Mouse (Mus musculus) stomach, postnatal 0 days (tissue): ENCODE results near the gene Tnrc18. TPM values are rescaled to one million over a fixed set of nuclear protein-coding genes. Genes with fewer than 3 reads are reported as not detected.

ENCODE experiments used
- ATAC-seq: fragments of 200-750 bp; cut with Nextera tagmentation; 2 replicates; pipeline ENCODE4 v1.8.0; 2017; ENCODE audit not compliant: low FRiP score, low TSS enrichment
- DNase-seq: peaks from one replicate; pipeline ENCODE4 v3.0.0-alpha.2; 2016; ENCODE audit warnings: low spot score
- H3K27ac ChIP-seq: fragments of 300-500 bp; sonication (generic); replicated peaks from 2 replicates; pipeline ENCODE4 v1.5.1; 2014; ENCODE audit warnings: mild to moderate bottlenecking, control low read depth
- H3K27me3 ChIP-seq: fragments of 300-500 bp; sonication (generic); 2 replicates; pipeline ENCODE4 v1.6.1; 2014; ENCODE audit warnings: low read length; ENCODE audit not compliant: control insufficient read depth, insufficient read depth
- H3K36me3 ChIP-seq: fragments of 300-500 bp; sonication (generic); 2 replicates; pipeline ENCODE4 v1.6.1; 2014; ENCODE audit warnings: low read length, mixed read lengths; ENCODE audit not compliant: control insufficient read depth, insufficient read depth
- H3K4me1 ChIP-seq: fragments of 300-500 bp; sonication (generic); replicated peaks from 2 replicates; pipeline ENCODE4 v1.6.1; 2014; ENCODE audit warnings: antibody characterized with exemption; ENCODE audit not compliant: control insufficient read depth, insufficient read depth
- H3K4me2 ChIP-seq: fragments of 300-500 bp; sonication (generic); replicated peaks from 2 replicates; pipeline ENCODE4 v1.6.1; 2014; ENCODE audit warnings: low read depth, mild to moderate bottlenecking, control low read depth, moderate library complexity
- H3K4me3 ChIP-seq: fragments of 300-500 bp; sonication (generic); 2 replicates; pipeline ENCODE4 v1.5.1; 2014; ENCODE audit warnings: low read depth, low read length, control low read depth
- H3K9ac ChIP-seq: fragments of 300-500 bp; sonication (generic); 2 replicates; pipeline ENCODE4 v1.6.1; 2014; ENCODE audit warnings: mild to moderate bottlenecking, low read length, control low read depth, mixed read lengths
- H3K9me3 ChIP-seq: fragments of 300-500 bp; sonication (generic); 2 replicates; pipeline ENCODE4 v1.6.1; 2016; ENCODE audit warnings: low read length; ENCODE audit not compliant: control insufficient read depth
- CTCF ChIP-seq: IDR thresholded peaks from 2 replicates; pipeline ENCODE4 v1.5.1; 2016; ENCODE audit warnings: antibody characterized with exemption, low read depth, mild to moderate bottlenecking, moderate library complexity
- EP300 ChIP-seq: optimal IDR thresholded peaks from 2 replicates; pipeline ENCODE3; 2016; ENCODE audit warnings: antibody characterized with exemption
- WGBS: fragments of 180-500 bp; shearing (Covaris S2); extraction: QIAGEN DNeasy Blood & Tissue Kit; methylation state at CpG from one replicate; pipeline ENCODE4 v1.1.7; 2014; 5-methylcytosine and 5-hydroxymethylcytosine counted together
- polyA plus RNA-seq: library from polyadenylated mRNA; unstranded; fragments of >200 nt; fragmentation: Nextera tagmentation; extraction: Ambion mirVana; gene quantifications from 2 replicates; pipeline ENCODE4 v1.2.1, GENCODE M21; 2015

The Tnrc18 gene
- 12.0 and 12.5 TPM in 2 replicates for polyA plus RNA-seq

DNA sequence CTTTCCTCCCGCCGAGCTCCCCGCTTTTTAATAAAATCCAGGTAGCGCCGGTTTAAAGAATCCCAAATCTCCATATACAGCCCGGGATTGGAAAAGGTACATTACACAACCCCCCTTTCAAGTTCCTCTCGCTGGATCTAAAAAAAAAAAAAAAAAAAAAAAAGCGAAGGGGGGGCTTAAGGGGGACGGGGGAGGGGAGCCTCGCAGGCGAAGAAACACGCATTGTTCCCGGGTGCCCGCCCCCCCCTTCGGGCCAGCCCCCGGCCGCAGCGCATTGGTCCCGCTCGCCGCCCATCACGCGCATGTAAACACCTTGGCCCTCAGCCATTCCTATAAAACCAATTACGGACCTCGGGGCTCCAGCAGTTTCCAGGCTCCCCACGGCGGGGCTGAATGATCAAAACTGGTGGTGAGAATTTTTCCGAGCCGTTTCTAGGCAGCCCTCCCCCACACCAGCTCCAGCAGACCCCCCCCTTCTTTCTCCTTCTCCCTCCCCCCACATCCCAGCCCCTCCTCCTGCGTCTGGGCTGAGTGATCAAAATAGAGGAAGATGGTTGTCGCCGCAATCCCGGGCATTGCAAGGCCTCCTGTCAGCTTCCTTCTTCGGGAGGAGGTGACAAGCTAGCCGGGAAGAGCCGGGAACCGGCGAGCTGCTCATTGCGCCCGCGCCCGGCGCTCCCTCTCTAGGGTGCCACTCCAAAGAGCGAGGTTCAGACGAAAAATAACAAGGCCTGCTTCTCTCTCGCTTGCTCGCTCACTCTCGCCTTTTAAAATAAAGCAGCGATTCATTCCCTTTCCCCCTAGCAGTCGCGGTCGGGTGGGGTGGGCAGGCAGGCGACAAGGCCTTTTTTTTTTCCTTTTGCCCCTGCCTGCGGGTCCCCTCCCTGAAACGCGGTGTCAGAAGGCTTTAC lies at the start of gene Tnrc18:
Gene Tnrc18 (minus strand): TSS at position 139 of the 911 bp plus-strand sequence.
- H3K4me1 ChIP-seq, result peaks cover 3% of the 10 kb centered on the region; the same call in 1 of the 2 replicates
- H3K4me2 ChIP-seq, result peak within 1 kb of the TSS; percentile 98
- H3K27ac ChIP-seq, result peak within 1 kb of the TSS; percentile 100
- DNase-seq (peak; percentile 99), ATAC-seq (peak; percentile 70)
- WGBS, result under 1% methylated on average over 52 of the region's 56 CpGs
- no peaks in the 10 kb centered on the region for H3K9me3 ChIP-seq
- no peaks in the 10 kb centered on the region for H3K36me3 ChIP-seq
- H3K4me3 ChIP-seq, result peak within 1 kb of the TSS; percentile 99
- H3K9ac ChIP-seq, result peak within 1 kb of the TSS; percentile 100
- peak; percentile 54 for TF ChIP-seq EP300
- no peak for TF ChIP-seq CTCF
- H3K27me3 ChIP-seq, result no peaks in the 10 kb centered on the region

- H3K9me3 ChIP-seq, result no peaks in the 10 kb centered on the region
- DNase-seq (no peak), ATAC-seq (no peak)
- H3K4me1 ChIP-seq, result no peaks in the 10 kb centered on the region
- 41% methylated on average over 16 of the region's 16 CpGs for WGBS
- no peak for TF ChIP-seq CTCF
- TF ChIP-seq EP300, result no peak
- H3K27ac ChIP-seq, result no peak overlapping the region
- no peak overlapping the region for H3K4me3 ChIP-seq
- H3K4me2 ChIP-seq, result no peak overlapping the region
- no peaks in the 10 kb centered on the region for H3K36me3 ChIP-seq
- no peaks in the 10 kb centered on the region for H3K27me3 ChIP-seq
- H3K9ac ChIP-seq, result no peak overlapping the region
Measured at GRCm38 (mm10) chr5:142857763-142858229, 40.3 kb upstream of the Tnrc18 start.

GRCm38 (mm10) chr5:142856408-142856807 lies 38.9 kb upstream of the Tnrc18 start:
- H3K4me3 ChIP-seq, result no peak overlapping the region
- H3K27me3 ChIP-seq, result no peaks in the 10 kb centered on the region
- TF ChIP-seq EP300 (no peak), CTCF (peak; percentile 45)
- no peaks in the 10 kb centered on the region for H3K9me3 ChIP-seq
- 80% methylated on average over 4 of the region's 4 CpGs for WGBS
- no peak overlapping the region for H3K9ac ChIP-seq
- H3K27ac ChIP-seq, result no peak overlapping the region
- H3K4me1 ChIP-seq, result no peaks in the 10 kb centered on the region
- DNase-seq (no peak), ATAC-seq (no peak)
- no peaks in the 10 kb centered on the region for H3K36me3 ChIP-seq
- no peak overlapping the region for H3K4me2 ChIP-seq

- Histone ChIP-seq H3K27me3 (no peaks in the 10 kb centered on the region), H3K4me3 (no peak overlapping the region), H3K27ac (no peak overlapping the region), H3K9ac (no peak overlapping the region), H3K9me3 (no peaks in the 10 kb centered on the region), H3K4me2 (no peak overlapping the region), H3K4me1 (no peaks in the 10 kb centered on the region), H3K36me3 (no peaks in the 10 kb centered on the region)
- no peak for ATAC-seq
- peak; percentile 62 for DNase-seq
- TF ChIP-seq EP300 (no peak), CTCF (peak; percentile 73)
- WGBS, result 76% methylated on average over 10 of the region's 10 CpGs
Measured at GRCm38 (mm10) chr5:142854877-142855276, 37.4 kb upstream of the Tnrc18 start.

- TF ChIP-seq EP300 (no peak), CTCF (no peak)
- Histone ChIP-seq H3K9me3 (no peaks in the 10 kb centered on the region), H3K36me3 (no peaks in the 10 kb centered on the region), H3K27me3 (no peaks in the 10 kb centered on the region), H3K4me2 (no peak overlapping the region), H3K27ac (no peak overlapping the region), H3K4me1 (no peaks in the 10 kb centered on the region), H3K9ac (no peak overlapping the region), H3K4me3 (no peak overlapping the region)
- 75% methylated on average over 6 of the region's 6 CpGs for WGBS
- DNase-seq (no peak), ATAC-seq (no peak)
Measured at GRCm38 (mm10) chr5:142853585-142853984, 36.1 kb upstream of the Tnrc18 start.

- ATAC-seq (no peak), DNase-seq (no peak)
- Histone ChIP-seq H3K36me3 (no peaks in the 10 kb centered on the region), H3K9ac (no peak overlapping the region), H3K27me3 (no peaks in the 10 kb centered on the region), H3K27ac (no peak overlapping the region), H3K4me2 (no peak overlapping the region), H3K4me1 (no peaks in the 10 kb centered on the region), H3K4me3 (no peak overlapping the region), H3K9me3 (no peaks in the 10 kb centered on the region)
- 31% methylated on average over 5 of the region's 5 CpGs for WGBS
- no peak for TF ChIP-seq CTCF
- no peak for TF ChIP-seq EP300
Measured at GRCm38 (mm10) chr5:142851681-142852049, 34.2 kb upstream of the Tnrc18 start.
